Mouse (Mus musculus): ENCODE data around the gene Prpsap1.

- TF ChIP-seq POLR2A (IDR thresholded peaks at IDR 0.05; ENCODE audit: insufficient read depth, low read depth, low read length) (no peak), CTCF (IDR thresholded peaks at IDR 0.05; ENCODE audit: insufficient read depth, low read depth, low read length) (no peak)
Measured at GRCm38 (mm10) chr11:116434967-116435752, 58.8 kb downstream of the Prpsap1 start.
